Mouse (Mus musculus) stomach, postnatal 0 days (tissue): ENCODE measurements around the gene Pcbp1.

Experiments used
- CTCF ChIP-seq: IDR thresholded peaks from 2 replicates; pipeline ENCODE4 v1.5.1; 2016; ENCODE audit warnings: antibody characterized with exemption, low read depth, mild to moderate bottlenecking, moderate library complexity
- EP300 ChIP-seq: optimal IDR thresholded peaks from 2 replicates; pipeline ENCODE3; 2016; ENCODE audit warnings: antibody characterized with exemption

- TF ChIP-seq CTCF (no peak), EP300 (no peak)
These were observed 16.8 kb downstream of the Pcbp1 start for GRCm38 (mm10) chr6:86509194-86509865.
